In genomic region chr16:24566277-24566676, GRCm38 (mm10) we compare ENCODE assay signal across 9 mouse cellular contexts.
DNase-seq lines count a peak whose midpoint lies in the region; ATAC-seq and TF ChIP-seq lines count a peak whose summit lies in the region.
"Had no signal": no experiment of that assay in that cellular context is flagged by ENCODE, and none has a peak within 500 bp of the region (broad histone marks: within the 10 kb centered on the region; RNA-seq: fewer than 3 reads in every experiment).

No protein-coding gene starts in this region.

- H3K36me3 ChIP-seq in liver, embryonic 11.5 days (ENCODE audit: control insufficient read depth, insufficient read depth, low read length) = no peaks in the 10 kb centered on the region
- H3K36me3 ChIP-seq in intestine, embryonic 15.5 days = no peaks in the 10 kb centered on the region
- H3K36me3 ChIP-seq in stomach, embryonic 15.5 days = no peaks in the 10 kb centered on the region
- H3K36me3 ChIP-seq in hindbrain, postnatal 0 days (ENCODE audit: insufficient read depth, low read length) = no peaks in the 10 kb centered on the region
- H3K36me3 ChIP-seq: neural tube, embryonic 13.5 days had no signal

- no peak overlapping the region for H3K27ac ChIP-seq in liver, embryonic 11.5 days (ENCODE audit: low read depth, low read length)
- H3K27ac ChIP-seq in intestine, embryonic 15.5 days = no peak overlapping the region
- no peak overlapping the region for H3K27ac ChIP-seq in stomach, embryonic 15.5 days
- no peak overlapping the region for H3K27ac ChIP-seq in hindbrain, postnatal 0 days
- H3K27ac ChIP-seq: neural tube, embryonic 13.5 days had no signal

- no peaks in the 10 kb centered on the region for H3K9me3 ChIP-seq in liver, embryonic 11.5 days (ENCODE audit: control insufficient read depth, low read length)
- no peaks in the 10 kb centered on the region for H3K9me3 ChIP-seq in intestine, embryonic 15.5 days
- H3K9me3 ChIP-seq in stomach, embryonic 15.5 days = no peaks in the 10 kb centered on the region
- H3K9me3 ChIP-seq in hindbrain, postnatal 0 days (ENCODE audit: low read length) = no peaks in the 10 kb centered on the region
- H3K9me3 ChIP-seq: neural tube, embryonic 13.5 days had no signal

- H3K4me1 ChIP-seq in liver, embryonic 11.5 days (replicated peaks; ENCODE audit: control insufficient read depth, insufficient read depth, low read length) = no peaks in the 10 kb centered on the region
- 0 out of 2 replicates have a peak, but pooled peaks cover 8% of the 10 kb centered on the region for H3K4me1 ChIP-seq in intestine, embryonic 15.5 days (replicated peaks)
- peaks cover 8% of the 10 kb centered on the region for H3K4me1 ChIP-seq in stomach, embryonic 15.5 days
- peaks cover 9% of the 10 kb centered on the region; the same call in 1 of the 2 replicates for H3K4me1 ChIP-seq in hindbrain, postnatal 0 days (ENCODE audit: insufficient read depth, low read length)

- H3K4me2 ChIP-seq in liver, embryonic 11.5 days = no peak overlapping the region
- no peak overlapping the region for H3K4me2 ChIP-seq in intestine, embryonic 15.5 days (replicated peaks)
- no peak overlapping the region for H3K4me2 ChIP-seq in stomach, embryonic 15.5 days
- H3K4me2 ChIP-seq in hindbrain, postnatal 0 days (ENCODE audit: low read depth, low read length) = no peak overlapping the region
- H3K4me2 ChIP-seq: neural tube, embryonic 13.5 days had no signal

- H3K9ac ChIP-seq in liver, embryonic 11.5 days (ENCODE audit: low read depth, low read length) = no peak overlapping the region
- no peak overlapping the region for H3K9ac ChIP-seq in intestine, embryonic 15.5 days
- no peak overlapping the region for H3K9ac ChIP-seq in stomach, embryonic 15.5 days
- no peak overlapping the region for H3K9ac ChIP-seq in hindbrain, postnatal 0 days (replicated peaks; ENCODE audit: low read length)
- H3K9ac ChIP-seq: neural tube, embryonic 13.5 days had no signal

- DNase-seq in liver = peak; percentile 37
- no peak for DNase-seq in liver, embryonic 11.5 days (ENCODE audit: low spot score)
- DNase-seq in embryo, embryonic 11.5 days (ENCODE audit: low read depth, low spot score) = peak; percentile 23
- DNase-seq in spleen, postnatal 36 days (ENCODE audit: low spot score in 2 of 2) = no peak
- DNase-seq in right cerebral cortex, adult 18-20 months = no peak
- no peak for DNase-seq in hindbrain, postnatal 0 days (ENCODE audit: low spot score)

- TF ChIP-seq CTCF in hindbrain, postnatal 0 days (IDR thresholded peaks at IDR 0.05; ENCODE audit: low read depth) = no peak

- whole genome bisulfite sequencing in liver, embryonic 11.5 days = 56% methylated on average over 3 of the region's 3 CpGs
- WGBS in intestine, embryonic 15.5 days = 32% methylated on average over 3 of the region's 3 CpGs
- 48% methylated on average over 3 of the region's 3 CpGs for WGBS in stomach, embryonic 15.5 days
- 71% methylated on average over 3 of the region's 3 CpGs for WGBS in hindbrain, postnatal 0 days

- H3K27me3 ChIP-seq in liver, embryonic 11.5 days (replicated peaks; ENCODE audit: control insufficient read depth, insufficient read depth, low read length) = no peaks in the 10 kb centered on the region
- H3K27me3 ChIP-seq in intestine, embryonic 15.5 days (replicated peaks) = no peaks in the 10 kb centered on the region
- no peaks in the 10 kb centered on the region for H3K27me3 ChIP-seq in stomach, embryonic 15.5 days (replicated peaks)
- H3K27me3 ChIP-seq in hindbrain, postnatal 0 days (ENCODE audit: insufficient read depth, low read length) = no peaks in the 10 kb centered on the region
- H3K27me3 ChIP-seq: neural tube, embryonic 13.5 days had no signal

- H3K4me3 ChIP-seq in liver, embryonic 11.5 days (ENCODE audit: low read depth, low read length) = no peak overlapping the region
- no peak overlapping the region for H3K4me3 ChIP-seq in intestine, embryonic 15.5 days (replicated peaks)
- no peak overlapping the region for H3K4me3 ChIP-seq in stomach, embryonic 15.5 days (replicated peaks)
- no peak overlapping the region for H3K4me3 ChIP-seq in hindbrain, postnatal 0 days (ENCODE audit: low read length)
- H3K4me3 ChIP-seq: neural tube, embryonic 13.5 days had no signal

- ATAC-seq in liver, embryonic 11.5 days (replicated peaks; ENCODE audit: low FRiP score) = no peak
- peak; percentile 97 for ATAC-seq in intestine, embryonic 15.5 days
- ATAC-seq in stomach, embryonic 15.5 days (ENCODE audit: insufficient read depth, low FRiP score, low read depth) = peak; percentile 83
- no peak for ATAC-seq in hindbrain, postnatal 0 days

Comparison
In these comparisons a context has a peak if more than half of its experiments do, and no peak if none do; other contexts are left out.
1. DNase-seq: peak in liver (single experiment) and embryo, embryonic 11.5 days (single experiment); none in liver, embryonic 11.5 days (single experiment), spleen, postnatal 36 days (0 of 2), right cerebral cortex, adult 18-20 months (single experiment) and hindbrain, postnatal 0 days (single experiment).
2. ATAC-seq: peak in intestine, embryonic 15.5 days (single experiment) and stomach, embryonic 15.5 days (single experiment); none in liver, embryonic 11.5 days (single experiment) and hindbrain, postnatal 0 days (single experiment).